Mouse (Mus musculus): Measurements from ENCODE around the gene Plvap. TPM values are rescaled to one million over a fixed set of nuclear protein-coding genes. Genes with fewer than 3 reads are reported as not detected.
A peak's percentile ranks its signal among the peaks of the same experiment; 100 is the strongest.

Plvap gene
- polyA plus RNA-seq, 1 experiment from 2014 or later, result 56.9 TPM

GRCm38 (mm10) chr8:71468916-71469315 lies 42.6 kb downstream of the Plvap start, which contains the start of gene Dda1:
Gene Dda1, plus strand, starts transcription at chr8:71469199.
- Histone ChIP-seq H3K4me2 (peak within 1 kb of the TSS; percentile 66), H3K4me3 (peak within 1 kb of the TSS; percentile 70), H3K9ac (peak within 1 kb of the TSS; percentile 44), H3K27me3 (no peaks in the 10 kb centered on the region), H3K9me3 (no peaks in the 10 kb centered on the region), H3K27ac (peak within 1 kb of the TSS; percentile 75), H3K36me3 (peaks cover 36% of the 10 kb centered on the region), H3K4me1 (peaks cover 31% of the 10 kb centered on the region)
- ATAC-seq (ENCODE audit: insufficient number of reproducible peaks, low FRiP score, low TSS enrichment, low read depth), result peak; percentile 86
- WGBS, result under 1% methylated on average over 52 of the region's 52 CpGs

- Histone ChIP-seq H3K4me2 (no peak overlapping the region), H3K36me3 (peaks cover 27% of the 10 kb centered on the region), H3K4me1 (peaks cover 35% of the 10 kb centered on the region), H3K27ac (no peak overlapping the region), H3K9me3 (no peaks in the 10 kb centered on the region), H3K4me3 (no peak overlapping the region), H3K27me3 (no peaks in the 10 kb centered on the region), H3K9ac (no peak overlapping the region)
- 81% methylated on average over 1 of the region's 1 CpGs for WGBS
- no peak for ATAC-seq (ENCODE audit: insufficient number of reproducible peaks, low FRiP score, low TSS enrichment, low read depth)
These were observed 43.6 kb downstream of the Plvap start for GRCm38 (mm10) chr8:71468001-71468400.

- 93% methylated on average over 2 of the region's 2 CpGs for WGBS
- peaks cover 19% of the 10 kb centered on the region for H3K36me3 ChIP-seq
- ATAC-seq (ENCODE audit: insufficient number of reproducible peaks, low FRiP score, low TSS enrichment, low read depth), result no peak
- no peak overlapping the region for H3K4me2 ChIP-seq
- peaks cover 42% of the 10 kb centered on the region for H3K4me1 ChIP-seq
- no peak overlapping the region for H3K27ac ChIP-seq
- H3K4me3 ChIP-seq, result no peak overlapping the region
- no peaks in the 10 kb centered on the region for H3K9me3 ChIP-seq
- H3K9ac ChIP-seq, result no peak overlapping the region
- no peaks in the 10 kb centered on the region for H3K27me3 ChIP-seq
These were observed 44.4 kb downstream of the Plvap start for GRCm38 (mm10) chr8:71467201-71467600.

- Histone ChIP-seq H3K27ac (no peak overlapping the region), H3K9ac (no peak overlapping the region), H3K4me3 (peak overlapping the region; percentile 84; the same call in 1 of the 2 replicates), H3K36me3 (peaks cover 15% of the 10 kb centered on the region), H3K4me1 (peaks cover 50% of the 10 kb centered on the region), H3K9me3 (no peaks in the 10 kb centered on the region), H3K4me2 (no peak overlapping the region), H3K27me3 (no peaks in the 10 kb centered on the region)
- 96% methylated on average over 5 of the region's 5 CpGs for WGBS
- ATAC-seq (ENCODE audit: insufficient number of reproducible peaks, low FRiP score, low TSS enrichment, low read depth), result no peak
These were observed 45.4 kb downstream of the Plvap start for GRCm38 (mm10) chr8:71466198-71466597.

- peak overlapping the region; percentile 88; the same call in 1 of the 2 replicates for H3K4me2 ChIP-seq
- ATAC-seq (ENCODE audit: insufficient number of reproducible peaks, low FRiP score, low TSS enrichment, low read depth), result no peak
- peaks cover 49% of the 10 kb centered on the region for H3K4me1 ChIP-seq
- WGBS, result 83% methylated on average over 8 of the region's 8 CpGs
- H3K27ac ChIP-seq, result no peak overlapping the region
- no peaks in the 10 kb centered on the region for H3K9me3 ChIP-seq
- no peak overlapping the region; the same call in 1 of the 2 replicates for H3K9ac ChIP-seq
- peak overlapping the region; percentile 84 for H3K4me3 ChIP-seq
- H3K36me3 ChIP-seq, result peaks cover 16% of the 10 kb centered on the region
- H3K27me3 ChIP-seq, result no peaks in the 10 kb centered on the region
These were observed 45.8 kb downstream of the Plvap start for GRCm38 (mm10) chr8:71465733-71466132.

GRCm38 (mm10) chr8:71464513-71465500 lies 46.7 kb downstream of the Plvap start, which contains the start of gene Mrpl34:
Gene Mrpl34, plus strand, starts transcription at chr8:71464959.
- peak within 1 kb of the TSS; percentile 84 for H3K4me3 ChIP-seq
- peaks cover 40% of the 10 kb centered on the region for H3K4me1 ChIP-seq
- peaks cover 22% of the 10 kb centered on the region for H3K36me3 ChIP-seq
- ATAC-seq (ENCODE audit: insufficient number of reproducible peaks, low FRiP score, low TSS enrichment, low read depth), result peak; percentile 79
- WGBS, result under 1% methylated on average over 59 of the region's 59 CpGs
- no peaks in the 10 kb centered on the region for H3K27me3 ChIP-seq
- peak within 1 kb of the TSS; percentile 89 for H3K27ac ChIP-seq
- H3K9ac ChIP-seq, result peak within 1 kb of the TSS; percentile 42
- no peaks in the 10 kb centered on the region for H3K9me3 ChIP-seq
- peak within 1 kb of the TSS; percentile 88 for H3K4me2 ChIP-seq

- Histone ChIP-seq H3K9ac (peak within 1 kb of the TSS; percentile 82), H3K27me3 (no peaks in the 10 kb centered on the region), H3K4me2 (peak within 1 kb of the TSS; percentile 88), H3K9me3 (no peaks in the 10 kb centered on the region), H3K36me3 (peaks cover 35% of the 10 kb centered on the region), H3K4me3 (peak within 1 kb of the TSS; percentile 84), H3K4me1 (peaks cover 38% of the 10 kb centered on the region), H3K27ac (peak within 1 kb of the TSS; percentile 89)
- ATAC-seq (ENCODE audit: insufficient number of reproducible peaks, low FRiP score, low TSS enrichment, low read depth), result peak; percentile 82
- 0% methylated on average over 55 of the region's 55 CpGs for WGBS
These were observed 48.1 kb downstream of the Plvap start, which contains the start of gene Abhd8 for GRCm38 (mm10) chr8:71463188-71464033. Gene Abhd8, minus strand, starts transcription at chr8:71463655.

- Histone ChIP-seq H3K9me3 (no peaks in the 10 kb centered on the region), H3K27ac (0 out of 2 replicates have a peak overlapping the region, but pooled peaks have one; percentile 58), H3K9ac (peak overlapping the region; percentile 82), H3K4me1 (peaks cover 42% of the 10 kb centered on the region), H3K27me3 (no peaks in the 10 kb centered on the region), H3K4me2 (peak overlapping the region; percentile 88), H3K36me3 (peaks cover 41% of the 10 kb centered on the region), H3K4me3 (peak overlapping the region; percentile 84)
- ATAC-seq (ENCODE audit: insufficient number of reproducible peaks, low FRiP score, low TSS enrichment, low read depth), result no peak
- WGBS, result 5% methylated on average over 16 of the region's 16 CpGs
These were observed 48.8 kb downstream of the Plvap start for GRCm38 (mm10) chr8:71462786-71463185.

- H3K4me2 ChIP-seq, result peak overlapping the region; percentile 88
- no peak overlapping the region for H3K27ac ChIP-seq
- ATAC-seq (ENCODE audit: insufficient number of reproducible peaks, low FRiP score, low TSS enrichment, low read depth), result no peak
- no peaks in the 10 kb centered on the region for H3K27me3 ChIP-seq
- peak overlapping the region; percentile 84 for H3K4me3 ChIP-seq
- H3K9me3 ChIP-seq, result no peaks in the 10 kb centered on the region
- H3K36me3 ChIP-seq, result peaks cover 47% of the 10 kb centered on the region
- no peak overlapping the region for H3K9ac ChIP-seq
- 70% methylated on average over 4 of the region's 4 CpGs for WGBS
- peaks cover 43% of the 10 kb centered on the region for H3K4me1 ChIP-seq
These were observed 49.4 kb downstream of the Plvap start for GRCm38 (mm10) chr8:71462191-71462590.

GRCm38 (mm10) chr8:71461152-71461840 lies 50.3 kb downstream of the Plvap start:
- WGBS, result 81% methylated on average over 47 of the region's 47 CpGs
- no peak overlapping the region for H3K9ac ChIP-seq
- H3K36me3 ChIP-seq, result peaks cover 50% of the 10 kb centered on the region
- H3K4me2 ChIP-seq, result no peak overlapping the region
- peaks cover 43% of the 10 kb centered on the region for H3K4me1 ChIP-seq
- ATAC-seq (ENCODE audit: insufficient number of reproducible peaks, low FRiP score, low TSS enrichment, low read depth), result no peak
- H3K9me3 ChIP-seq, result no peaks in the 10 kb centered on the region
- no peak overlapping the region for H3K27ac ChIP-seq
- H3K4me3 ChIP-seq, result no peak overlapping the region
- H3K27me3 ChIP-seq, result no peaks in the 10 kb centered on the region

- Histone ChIP-seq H3K27ac (no peak overlapping the region), H3K4me3 (no peak overlapping the region), H3K4me1 (peaks cover 40% of the 10 kb centered on the region), H3K36me3 (peaks cover 45% of the 10 kb centered on the region), H3K27me3 (no peaks in the 10 kb centered on the region), H3K4me2 (no peak overlapping the region), H3K9ac (no peak overlapping the region), H3K9me3 (no peaks in the 10 kb centered on the region)
- WGBS, result 93% methylated on average over 6 of the region's 6 CpGs
- no peak for ATAC-seq (ENCODE audit: insufficient number of reproducible peaks, low FRiP score, low TSS enrichment, low read depth)
These were observed 50.8 kb downstream of the Plvap start for GRCm38 (mm10) chr8:71460716-71461115.
